Mouse (Mus musculus) gastrocnemius, postnatal 25 days (tissue): ENCODE measurements around the gene Zfp652. TPM values are rescaled to one million over a fixed set of nuclear protein-coding genes. Genes with fewer than 3 reads are reported as not detected.

Source experiments
- DNase-seq: peaks from one replicate; pipeline ENCODE4 v3.0.0; 2022
- total RNA-seq, 2 experiments: library from RNA; stranded (reverse); gene quantifications; 1 replicate in 1 of 2; 2 replicates in 1 of 2; pipeline ENCODE4 v1.2.3; 2021

The Zfp652 gene
- total RNA-seq, 2 experiments from 2014 or later, result 62.2 to 71.7 TPM

GRCm38 (mm10) chr11:95809603-95810002 lies 97.1 kb downstream of the Zfp652 start:
- DNase-seq, result no peak

GRCm38 (mm10) chr11:95810828-95811227 lies 98.4 kb downstream of the Zfp652 start:
- DNase-seq, result no peak

- DNase-seq, result no peak
These were observed 99.3 kb downstream of the Zfp652 start for GRCm38 (mm10) chr11:95811741-95812140.

GRCm38 (mm10) chr11:95812224-95812623 lies 99.8 kb downstream of the Zfp652 start:
- no peak for DNase-seq

- no peak for DNase-seq
These were observed 101.6 kb downstream of the Zfp652 start for GRCm38 (mm10) chr11:95814101-95814500.

GRCm38 (mm10) chr11:95814857-95815256 lies 102.4 kb downstream of the Zfp652 start:
- DNase-seq, result no peak

GRCm38 (mm10) chr11:95815412-95815811 lies 102.9 kb downstream of the Zfp652 start:
- DNase-seq, result no peak

- no peak for DNase-seq
These were observed 106.7 kb downstream of the Zfp652 start for GRCm38 (mm10) chr11:95819138-95819537.

GRCm38 (mm10) chr11:95821511-95821910 lies 109.0 kb downstream of the Zfp652 start:
- no peak for DNase-seq

GRCm38 (mm10) chr11:95822437-95822836 lies 110.0 kb downstream of the Zfp652 start:
- no peak for DNase-seq

- peak; percentile 95 for DNase-seq
These were observed 111.8 kb downstream of the Zfp652 start, which contains the start of gene Phospho1 for GRCm38 (mm10) chr11:95824071-95824876. TSS of gene Phospho1 (plus strand) at chr11:95824499.

GRCm38 (mm10) chr11:95824877-95825243 lies 112.4 kb downstream of the Zfp652 start:
- peak; percentile 87 for DNase-seq

GRCm38 (mm10) chr11:95825625-95826024 lies 113.2 kb downstream of the Zfp652 start:
- DNase-seq, result no peak

- no peak for DNase-seq
These were observed 114.1 kb downstream of the Zfp652 start for GRCm38 (mm10) chr11:95826317-95827167.

- no peak for DNase-seq
These were observed 114.6 kb downstream of the Zfp652 start for GRCm38 (mm10) chr11:95827168-95827447.

- no peak for DNase-seq
These were observed 115.1 kb downstream of the Zfp652 start for GRCm38 (mm10) chr11:95827464-95828085.

- DNase-seq, result no peak
These were observed 115.9 kb downstream of the Zfp652 start for GRCm38 (mm10) chr11:95828181-95828964.

GRCm38 (mm10) chr11:95829526-95830050 lies 117.1 kb downstream of the Zfp652 start:
- DNase-seq, result no peak

- DNase-seq, result no peak
These were observed 118.2 kb downstream of the Zfp652 start for GRCm38 (mm10) chr11:95830411-95831275.

GRCm38 (mm10) chr11:95831276-95831619 lies 118.8 kb downstream of the Zfp652 start:
- DNase-seq, result no peak

- no peak for DNase-seq
These were observed 119.2 kb downstream of the Zfp652 start for GRCm38 (mm10) chr11:95831641-95832040.
